Mouse (Mus musculus) spleen, embryonic (tissue): Measurements from ENCODE around the gene Ccdc91.

Source experiments
- CTCF ChIA-PET: fragments of 350-600 bp; sonication (Branson Sonifier 250); formaldehyde crosslinking; loops from one replicate; lab custom pipeline; 2022; lab: Charles Lee

Ccdc91 gene

DNA sequence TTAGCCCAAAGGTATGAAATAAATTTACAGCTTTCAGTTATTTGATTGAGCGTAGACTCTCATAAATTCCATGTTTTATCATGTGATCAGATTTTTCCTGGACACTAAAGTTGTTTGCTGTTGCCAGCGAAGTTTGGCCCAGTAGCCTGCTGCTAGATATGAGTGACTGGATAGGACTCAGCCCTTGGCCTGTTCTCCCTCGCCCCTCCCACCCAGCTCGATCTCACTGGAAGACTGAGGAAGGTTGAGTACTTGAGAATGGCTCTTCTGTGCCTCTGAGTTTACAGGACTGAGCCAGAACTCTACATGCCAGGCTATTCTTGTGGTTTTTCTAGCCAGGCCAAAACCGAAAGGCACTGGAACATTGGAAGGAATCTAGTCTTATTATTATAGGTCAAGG, 93.6 kb downstream of the Ccdc91 start:
- CTCF ChIA-PET, result no interaction called here

DNA sequence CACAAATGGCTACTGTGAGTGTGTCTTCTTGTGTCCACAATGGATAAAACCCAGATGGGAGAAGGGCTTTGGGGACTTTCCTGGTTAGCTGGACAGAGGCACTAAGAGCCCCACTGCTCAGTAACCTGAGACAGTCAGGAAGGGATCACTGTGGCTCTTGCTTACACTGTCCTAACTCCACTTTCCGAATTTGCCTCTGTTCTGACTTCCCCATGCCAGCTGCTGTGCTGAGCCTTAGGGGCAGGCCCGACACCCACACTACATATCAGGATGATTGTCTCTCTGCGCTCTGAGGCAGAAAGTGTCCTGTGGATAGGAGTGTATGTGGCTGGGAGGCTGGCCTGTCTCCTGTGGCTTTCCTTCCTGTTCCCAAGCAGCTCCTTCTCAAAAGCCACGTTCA, 97.5 kb downstream of the Ccdc91 start:
- CTCF ChIA-PET, result no interaction called here

DNA sequence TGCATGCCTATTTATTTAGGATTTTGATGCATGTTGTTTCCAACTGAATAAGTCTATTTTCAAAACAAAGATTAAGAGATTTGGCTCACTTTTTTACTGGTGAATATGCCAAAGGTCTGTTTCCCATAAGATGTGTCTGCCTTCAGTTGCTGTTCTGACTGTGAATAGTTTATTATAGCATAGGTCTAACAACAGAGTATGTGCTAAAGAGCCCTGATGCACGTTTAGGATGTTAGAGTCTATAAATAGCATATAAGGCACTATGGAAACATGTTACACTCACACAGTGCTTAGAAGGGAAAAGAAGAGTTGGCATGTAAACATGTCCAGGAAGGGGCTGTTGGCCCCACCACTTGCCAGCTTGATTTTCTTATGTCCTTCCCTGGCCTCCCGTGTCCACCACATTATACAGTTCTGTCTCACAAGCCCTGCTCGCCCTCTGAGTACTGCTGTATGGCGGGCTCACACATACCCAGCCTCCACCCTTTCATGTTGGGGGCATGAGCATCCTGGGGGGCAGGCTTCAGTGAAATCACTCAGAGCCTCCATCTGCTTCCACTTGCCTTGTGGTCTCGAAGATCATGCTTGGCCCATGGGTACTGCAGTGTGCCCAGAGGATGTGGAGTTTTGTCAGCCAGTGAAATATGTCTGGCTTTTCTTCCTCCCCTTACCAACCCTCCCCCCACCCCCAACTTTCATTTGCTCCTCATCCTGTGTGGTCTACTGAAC, 99.0 kb downstream of the Ccdc91 start:
- CTCF ChIA-PET, result no interaction called here

DNA sequence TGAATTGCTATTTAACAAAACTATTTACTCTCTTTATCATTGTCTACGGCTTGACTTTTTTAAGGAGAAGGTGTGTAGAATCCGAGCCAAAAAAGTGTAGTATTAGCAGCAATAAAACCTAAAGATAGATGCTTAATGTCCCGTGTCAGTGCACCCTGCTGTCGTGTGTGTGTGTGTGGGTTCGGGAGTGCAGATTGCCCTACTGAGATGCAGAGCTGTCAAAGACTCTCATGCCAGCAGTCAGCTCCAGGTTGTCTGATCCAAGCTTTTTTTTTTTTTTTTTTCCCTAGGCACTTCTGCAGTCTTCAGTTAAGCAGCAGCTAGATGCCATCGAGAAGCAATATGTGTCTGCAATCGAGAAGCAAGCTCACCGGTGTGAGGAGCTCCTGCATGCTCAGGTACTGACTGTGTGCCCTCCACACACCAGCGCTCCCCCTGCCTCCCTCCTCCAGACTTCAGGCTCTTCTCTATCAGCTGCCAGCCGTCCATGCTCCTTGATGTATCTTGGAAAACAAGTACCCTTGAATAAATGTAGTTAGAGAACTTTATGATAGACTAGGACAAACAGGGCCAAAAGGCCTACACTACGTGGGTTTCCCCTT, 99.7 kb downstream of the Ccdc91 start:
- CTCF ChIA-PET, result no interaction called here

DNA sequence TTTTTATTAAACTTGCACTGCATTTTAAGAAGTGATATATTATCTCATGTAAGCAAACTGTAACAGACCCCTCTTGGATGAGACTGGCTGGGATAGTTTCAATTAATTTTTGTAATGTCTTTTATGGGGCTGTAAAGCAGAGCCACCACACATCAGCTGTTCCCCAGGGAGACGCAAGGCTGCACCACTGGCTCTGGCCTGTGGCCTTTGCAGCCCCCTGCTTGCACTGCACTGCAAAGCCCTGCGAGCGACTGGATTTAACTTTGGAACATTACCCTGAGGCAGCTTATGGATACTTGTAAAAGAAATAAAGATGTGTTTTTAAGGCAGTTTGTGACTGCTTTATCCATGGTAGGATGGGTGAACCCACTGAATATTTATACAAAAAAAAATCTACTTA, 112.0 kb downstream of the Ccdc91 start:
- CTCF ChIA-PET, result no interaction called here

DNA sequence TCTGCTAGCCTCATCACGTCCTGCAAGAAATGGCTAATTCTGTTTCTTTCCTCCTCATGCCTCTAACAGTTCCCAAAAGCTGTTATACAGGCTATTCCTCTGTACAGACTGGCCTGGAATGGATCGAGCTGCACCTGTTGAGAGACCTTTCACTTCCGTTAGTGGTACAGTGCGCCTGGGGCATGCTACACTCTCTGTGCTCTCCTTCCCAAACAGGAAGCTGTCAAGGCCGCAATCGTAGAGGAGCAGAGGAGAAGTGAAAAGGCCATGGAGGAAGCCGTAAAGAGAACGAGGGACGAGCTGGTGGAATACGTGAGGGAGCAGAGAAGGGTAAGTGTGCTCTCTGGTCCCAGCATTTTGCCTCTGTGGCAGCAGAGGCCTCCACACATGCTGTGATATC, 131.0 kb downstream of the Ccdc91 start:
- CTCF ChIA-PET, result no interaction called here

DNA sequence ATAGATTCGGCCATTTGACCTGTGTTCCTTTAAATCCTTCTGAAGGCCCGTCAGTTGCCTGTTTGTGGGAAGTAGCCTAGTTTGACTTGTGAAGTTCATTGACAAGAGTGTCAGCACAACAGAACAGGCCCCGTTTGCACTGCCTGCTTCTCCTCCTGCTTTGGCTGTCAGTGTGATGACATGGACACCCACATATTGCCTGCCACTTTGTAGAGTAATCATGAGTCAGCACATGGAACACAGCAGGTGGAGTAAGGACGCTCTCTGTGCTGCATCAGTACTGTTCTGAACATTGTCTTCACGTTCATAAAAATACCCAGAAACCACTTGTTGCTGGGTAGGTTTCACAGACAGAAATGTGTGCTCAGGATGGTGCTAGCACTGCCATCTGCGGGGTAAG, 132.0 kb downstream of the Ccdc91 start:
- CTCF ChIA-PET, result no interaction called here

DNA sequence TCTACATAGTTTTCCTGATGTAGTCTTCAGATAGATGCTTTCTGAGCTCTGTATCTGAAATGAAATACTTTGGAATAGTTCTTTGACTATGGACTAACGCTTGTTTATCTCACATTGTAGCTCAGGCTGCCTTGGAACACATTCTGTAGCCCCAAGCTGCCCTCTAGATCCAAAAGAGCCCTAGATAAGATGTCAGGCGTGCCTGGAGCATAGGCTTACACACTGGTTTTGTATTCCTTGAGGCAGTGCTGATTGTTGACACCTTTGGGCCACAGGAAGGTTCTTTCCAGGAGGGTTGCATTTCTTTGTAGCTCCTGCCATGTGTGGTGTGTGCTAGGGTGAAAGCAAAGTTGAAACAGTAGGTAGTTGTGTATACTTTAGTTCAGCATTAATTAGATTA, 139.7 kb downstream of the Ccdc91 start:
- CTCF ChIA-PET, result no interaction called here

DNA sequence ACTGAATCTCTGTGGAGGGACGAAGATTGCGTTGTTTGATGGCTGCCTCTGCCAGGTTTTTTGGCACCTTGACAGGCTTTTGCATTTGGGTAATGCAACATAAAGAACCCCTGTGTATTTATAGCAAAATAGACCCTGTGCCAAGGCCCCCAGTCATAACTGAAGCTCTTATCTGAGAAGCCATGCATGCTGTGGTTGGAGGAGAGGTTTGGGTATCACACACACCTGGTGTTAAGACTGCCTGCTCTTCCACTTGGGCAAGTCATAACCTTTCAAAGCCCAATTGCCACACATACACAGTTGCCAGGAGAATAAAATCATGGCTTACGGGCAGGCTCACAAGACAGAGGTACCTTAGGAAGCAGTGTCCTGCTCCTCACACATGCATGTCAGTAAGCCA, 147.5 kb downstream of the Ccdc91 start:
- CTCF ChIA-PET, result no interaction called here

DNA sequence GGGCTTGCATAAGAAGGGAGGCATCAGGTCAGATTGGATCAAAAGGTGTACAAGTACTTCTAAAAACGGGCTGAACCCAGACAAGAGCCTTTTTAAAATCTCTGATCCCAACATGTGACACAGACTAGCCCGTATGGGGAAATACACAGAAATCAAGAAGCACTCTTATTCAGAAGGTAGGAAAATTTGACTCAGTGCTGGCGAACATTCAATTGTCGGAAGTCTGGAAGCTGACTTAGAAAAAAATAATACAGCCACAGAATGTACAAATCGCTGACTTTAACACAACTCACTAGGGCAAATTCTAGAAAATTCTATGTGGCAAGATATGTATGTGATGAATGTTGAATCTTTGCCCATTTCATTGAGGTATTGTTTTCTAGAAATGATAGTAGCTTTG, 160.8 kb downstream of the Ccdc91 start:
- CTCF ChIA-PET, result no interaction called here

DNA sequence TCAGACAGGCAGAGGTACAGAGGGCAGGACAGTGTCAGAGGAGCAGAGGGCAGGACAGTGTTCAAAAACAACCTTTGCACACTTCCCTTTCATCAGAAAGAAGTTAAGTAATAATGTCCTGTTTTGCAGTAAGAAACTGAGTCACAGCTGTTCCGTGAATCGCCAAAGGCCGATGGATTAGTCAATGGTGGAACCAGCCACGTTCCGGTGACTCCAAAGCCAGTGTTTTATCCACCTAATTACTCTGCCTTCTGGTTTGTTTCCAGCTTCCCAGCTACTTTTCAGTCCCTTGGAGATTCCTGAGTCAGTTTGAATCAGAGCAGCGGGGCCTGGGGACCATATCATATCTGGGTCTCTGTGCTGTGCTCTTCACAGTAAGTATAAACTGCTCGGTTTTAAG, 168.2 kb downstream of the Ccdc91 start:
- CTCF ChIA-PET, result no interaction called here

DNA sequence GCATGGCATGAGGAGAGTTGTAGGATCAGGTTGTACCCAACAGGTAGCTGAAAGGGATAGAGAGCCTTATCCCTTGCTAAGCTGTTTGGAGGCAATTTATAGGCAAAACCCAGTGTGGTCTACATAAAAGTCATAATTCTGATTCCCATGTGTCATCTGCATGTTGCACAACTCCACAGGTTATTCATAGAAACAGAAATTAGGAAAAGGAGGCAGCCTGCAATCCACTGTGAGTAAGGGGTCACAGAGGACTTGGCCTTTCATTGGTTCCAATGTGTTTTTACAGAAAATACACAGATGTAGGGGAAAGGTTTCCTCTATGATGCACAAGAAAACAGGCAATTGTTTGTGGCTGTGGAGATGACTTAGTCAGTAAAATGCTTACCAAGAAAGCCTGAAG, 168.8 kb downstream of the Ccdc91 start:
- CTCF ChIA-PET, result no interaction called here

DNA sequence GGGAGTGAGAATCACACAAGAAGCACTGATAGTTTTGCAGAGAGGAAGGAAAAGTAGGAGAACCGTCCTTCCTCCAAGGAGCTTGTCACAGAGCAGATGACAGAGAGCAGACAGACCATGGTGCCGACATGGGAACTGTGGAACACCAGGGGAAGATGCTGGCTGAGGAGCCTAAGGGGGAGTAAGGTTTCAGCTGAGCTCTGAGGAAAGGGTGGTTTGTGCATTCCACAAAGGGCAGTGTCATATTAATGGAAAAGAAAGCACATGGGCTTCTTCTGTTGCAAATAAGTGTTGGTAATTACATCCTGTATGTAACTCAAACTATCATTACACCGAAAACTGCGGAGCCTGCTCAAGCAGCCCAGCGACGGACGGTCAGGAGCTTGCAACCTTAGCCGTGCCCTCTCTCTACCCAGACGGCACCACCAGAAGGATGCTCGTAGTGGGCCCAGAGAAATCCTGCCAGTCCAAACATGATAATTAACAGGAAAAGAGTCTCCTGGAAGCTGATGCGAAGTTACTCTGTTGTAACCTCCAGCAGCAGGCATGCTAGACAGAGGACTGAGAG, 170.9 kb downstream of the Ccdc91 start:
- CTCF ChIA-PET, result no interaction called here

DNA sequence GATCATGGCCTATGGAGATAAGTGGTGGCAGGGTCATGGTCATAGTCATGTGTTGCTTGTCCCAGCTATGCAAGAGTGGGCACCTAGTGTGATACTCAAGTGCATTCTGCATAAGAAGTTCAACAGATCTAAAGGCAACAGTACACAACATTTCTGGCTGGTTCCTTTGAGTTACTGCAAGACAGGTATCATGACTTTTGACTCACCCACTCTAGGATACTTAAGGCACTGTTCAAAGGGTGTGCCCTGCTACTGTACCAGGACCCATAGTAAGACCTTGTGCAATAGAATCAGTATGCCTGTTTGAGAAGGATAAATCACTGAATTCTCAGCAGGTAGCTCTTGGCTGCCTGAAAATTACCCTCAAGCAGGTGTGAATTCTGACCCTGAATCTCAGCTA, 182.4 kb downstream of the Ccdc91 start:
- CTCF ChIA-PET, result no interaction called here

DNA sequence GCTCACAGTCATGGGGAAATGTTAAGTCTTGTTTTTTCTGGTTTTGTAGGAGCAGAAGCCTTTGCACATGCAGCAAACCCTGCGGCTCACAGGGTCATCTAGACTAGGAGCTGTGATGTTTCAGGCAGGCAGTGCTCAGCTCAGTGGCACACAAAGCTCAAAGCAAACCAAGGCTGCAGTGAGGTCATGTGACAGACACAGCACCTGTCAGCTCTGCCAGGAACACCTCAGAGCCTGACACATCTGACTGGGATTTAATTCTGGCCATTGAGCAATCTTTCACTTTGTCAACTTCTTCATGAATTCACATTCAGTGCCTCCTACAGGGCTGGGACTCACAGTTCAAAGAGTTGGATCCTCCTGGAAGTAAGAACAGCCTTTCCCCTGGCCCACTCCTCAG, 185.1 kb downstream of the Ccdc91 start:
- CTCF ChIA-PET, result no interaction called here

DNA sequence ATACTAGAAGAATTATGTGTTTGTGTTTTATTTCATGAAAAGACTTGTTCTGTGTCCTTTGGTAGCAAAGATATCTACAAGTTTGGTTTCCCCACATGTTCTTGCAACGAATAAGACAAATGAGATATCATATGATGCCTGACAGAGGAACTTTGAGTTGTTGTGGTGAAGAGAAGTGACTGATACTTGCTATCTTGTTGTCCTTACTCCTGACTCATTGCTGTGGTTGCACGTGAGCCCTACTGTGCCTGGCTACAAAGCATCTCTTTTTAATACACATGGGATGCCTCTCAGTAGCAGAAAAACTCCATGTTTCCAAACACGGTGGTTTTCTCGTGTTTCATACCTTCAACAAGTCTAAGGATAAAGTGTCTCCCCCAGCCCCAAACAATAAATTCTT, 186.2 kb downstream of the Ccdc91 start:
- CTCF ChIA-PET, result no interaction called here

DNA sequence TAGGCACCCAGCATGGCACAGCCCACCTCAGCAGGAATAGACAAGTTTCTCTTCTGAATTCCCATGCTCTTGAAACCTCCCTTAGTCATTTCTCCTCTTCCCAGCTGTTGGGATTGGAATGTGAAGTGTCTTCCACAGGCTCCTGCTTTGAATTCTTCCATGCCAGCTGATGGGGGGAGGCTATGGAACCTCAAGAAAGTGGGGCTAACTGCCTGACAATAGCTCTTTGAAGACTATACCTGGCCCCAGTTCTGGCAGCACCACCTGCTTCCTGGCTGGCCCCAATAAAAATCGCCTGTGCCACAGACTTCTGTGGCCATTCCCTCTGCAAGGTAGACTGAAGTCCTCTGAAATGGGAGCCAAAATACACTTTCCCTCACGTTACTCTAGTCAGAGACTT, 187.0 kb downstream of the Ccdc91 start:
- CTCF ChIA-PET, result no interaction called here

DNA sequence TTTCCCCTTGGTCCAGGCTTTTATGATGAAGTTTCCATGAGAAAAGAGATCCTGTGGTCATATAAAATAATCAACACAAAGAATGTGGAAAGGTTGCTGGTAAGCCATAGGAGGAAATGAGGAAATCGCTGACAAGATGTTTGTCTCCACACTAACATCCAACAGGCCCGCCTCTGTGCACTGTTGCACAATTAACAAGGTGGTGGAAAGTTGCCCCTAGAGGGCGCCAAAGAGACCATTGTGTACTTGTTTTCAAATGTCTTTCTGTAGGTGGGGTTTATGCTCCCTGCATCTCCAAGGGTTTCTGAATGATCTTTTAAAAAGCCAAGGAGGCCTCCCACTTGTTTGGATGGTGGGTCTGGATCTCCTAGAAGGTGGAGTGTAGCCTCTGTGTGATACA, 188.7 kb downstream of the Ccdc91 start:
- CTCF ChIA-PET, result no interaction called here

DNA sequence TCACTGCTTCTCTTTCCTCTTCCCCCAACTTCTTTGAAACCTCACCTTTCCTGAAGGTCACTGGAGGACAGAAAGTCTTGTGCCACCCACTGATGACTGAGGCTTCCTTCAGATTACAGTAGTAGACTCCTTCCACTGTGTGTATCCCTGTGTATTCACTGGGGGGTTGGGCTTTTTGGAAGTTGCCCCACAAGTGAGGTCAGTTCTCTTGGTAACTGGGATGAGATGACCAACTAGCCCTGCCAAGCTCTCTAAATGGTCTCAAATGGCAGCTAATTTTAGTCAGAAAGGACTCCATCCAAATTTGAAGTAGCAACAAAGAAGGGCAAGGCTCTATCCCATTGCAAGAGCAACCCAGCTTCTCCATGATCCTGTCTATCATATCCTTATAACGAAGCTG, 195.7 kb downstream of the Ccdc91 start:
- CTCF ChIA-PET, result no interaction called here

DNA sequence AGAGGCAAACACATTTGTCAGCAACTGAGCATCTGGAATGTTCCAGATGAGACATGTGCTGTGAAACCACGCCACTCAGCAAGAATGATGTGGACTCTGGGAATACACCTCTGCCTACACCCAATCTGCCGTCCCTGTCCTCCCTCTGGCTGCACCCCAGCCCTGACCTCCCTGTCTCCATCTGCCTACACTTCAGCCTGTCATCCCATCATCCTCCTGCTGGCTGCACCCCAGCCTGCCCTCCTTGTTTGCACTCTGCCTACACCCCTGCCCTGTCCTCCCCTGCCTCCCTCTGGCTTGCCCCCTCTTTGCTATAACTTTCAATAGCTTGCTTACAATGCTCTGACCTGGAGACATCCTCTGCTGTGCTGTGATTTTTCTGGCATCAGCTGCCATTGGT, 196.9 kb downstream of the Ccdc91 start:
- CTCF ChIA-PET, result no interaction called here

DNA sequence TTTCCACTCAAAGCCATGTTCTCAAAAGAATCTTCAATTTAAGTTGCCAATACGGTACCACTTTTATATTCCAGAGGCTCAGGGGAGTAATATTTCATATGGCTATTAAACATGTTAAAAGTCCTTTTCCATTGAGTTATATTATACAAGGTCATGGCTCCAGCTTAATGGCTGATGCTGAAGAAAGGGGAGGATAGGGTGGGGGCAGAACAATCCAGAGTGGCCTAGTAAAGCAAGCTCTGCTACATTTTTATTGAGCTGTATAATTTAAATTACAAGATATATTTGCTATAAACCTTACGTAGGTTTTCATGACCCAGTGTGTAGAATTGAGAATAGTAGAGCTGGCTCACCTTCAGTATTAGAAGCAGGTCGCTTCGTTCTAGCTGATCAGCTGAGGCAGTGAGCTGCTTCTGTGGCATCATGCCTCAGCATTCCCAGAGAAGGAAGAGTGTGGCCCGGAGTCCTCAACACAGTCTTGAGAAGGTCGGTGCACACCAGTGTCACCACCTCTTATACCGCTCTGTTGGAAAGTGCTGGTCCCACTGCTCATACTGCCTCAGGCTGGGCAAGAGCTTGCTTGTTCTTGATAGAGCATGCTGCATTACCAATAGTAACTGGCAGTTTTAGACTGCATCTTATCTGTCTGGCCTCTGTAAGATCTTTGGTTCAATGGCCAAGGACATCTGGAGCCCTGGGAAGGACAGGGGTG, 199.6 kb downstream of the Ccdc91 start:
- CTCF ChIA-PET, result no interaction called here

DNA sequence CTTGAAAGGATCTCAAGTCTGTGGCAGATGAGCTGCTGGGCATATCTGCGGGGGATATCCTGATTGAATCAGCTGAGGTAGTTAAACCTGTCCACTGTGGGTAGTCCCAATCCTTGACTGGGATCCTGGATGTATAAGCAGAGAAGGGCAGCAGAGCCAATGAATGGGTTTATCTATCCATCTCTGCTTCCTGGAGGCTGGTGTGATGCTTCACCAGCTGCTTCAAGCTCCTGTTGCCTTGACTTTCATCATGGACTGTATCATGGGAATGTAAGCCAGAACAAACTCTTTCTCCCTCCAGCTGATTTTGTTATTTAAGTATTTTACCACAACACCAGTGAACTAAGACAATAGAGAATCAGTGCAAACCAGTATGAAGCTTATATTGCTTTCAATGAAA, 200.6 kb downstream of the Ccdc91 start:
- CTCF ChIA-PET, result no interaction called here
